Mouse (Mus musculus) neural tube, embryonic 10.5 days (tissue): ENCODE data around the gene Ppp1r7.
A peak's percentile ranks its signal among the peaks of the same experiment; 100 is the strongest.
"Not testable (repeated sequence)": the region's sequence is repeated elsewhere in the genome, so short reads cannot be mapped to it uniquely, and the experiment has no call there.

Source experiments
- DNase-seq: peaks from one replicate; pipeline ENCODE4 v3.0.0-alpha.2; 2017; ENCODE audit warnings: low spot score; ENCODE audit errors: extremely low spot score

Ppp1r7 gene

GRCm38 (mm10) chr1:93342648-93343503 lies at the start of gene Ppp1r7, which contains the start of gene Pask:
Ppp1r7 (plus strand) TSS chr1:93342854.
Pask (minus strand) TSS chr1:93343482.
- peak; percentile 99 for DNase-seq

- DNase-seq = not testable (repeated sequence)
Measured at GRCm38 (mm10) chr1:93294491-93294890, 48.2 kb upstream of the Ppp1r7 start.

DNA sequence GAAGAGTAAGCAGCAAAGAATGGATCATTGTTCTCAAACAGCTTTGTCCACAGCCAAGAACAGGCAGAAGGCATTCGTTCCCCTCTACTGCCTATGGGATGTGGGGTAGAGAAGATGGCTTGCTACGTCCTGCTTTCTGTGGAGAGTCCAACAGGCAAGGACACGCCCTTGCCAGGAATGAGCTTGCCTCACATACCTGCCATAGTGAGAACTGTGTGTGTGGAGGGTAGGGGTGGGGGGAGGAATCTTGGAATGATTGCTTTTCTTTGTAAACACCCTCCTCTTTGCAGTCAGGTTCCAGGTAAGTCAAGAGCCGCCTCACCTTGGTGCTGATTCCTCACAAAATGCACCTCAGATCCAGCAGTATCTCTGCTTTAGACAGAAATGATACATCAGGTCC lies 42.9 kb upstream of the Ppp1r7 start:
- DNase-seq = no peak

DNA sequence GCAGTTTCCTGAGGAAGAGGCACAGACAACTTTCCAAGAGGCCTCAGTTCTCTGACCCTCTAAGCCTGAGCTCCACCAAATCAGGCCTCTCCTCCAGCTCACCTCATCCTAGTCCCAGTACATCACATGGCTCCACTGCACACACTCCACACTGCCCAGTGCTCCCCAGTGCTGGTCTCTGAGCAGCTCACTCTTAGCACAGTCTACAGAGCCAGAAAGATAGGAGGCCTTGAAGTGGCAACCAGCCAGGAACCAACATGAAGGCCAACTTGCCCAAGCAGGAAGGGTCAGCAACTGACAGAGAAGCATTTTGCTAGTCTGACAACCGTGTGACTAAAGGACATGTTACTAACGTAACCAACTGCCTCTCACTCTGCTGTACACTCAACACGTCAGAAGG lies 42.1 kb upstream of the Ppp1r7 start:
- DNase-seq = no peak

DNA sequence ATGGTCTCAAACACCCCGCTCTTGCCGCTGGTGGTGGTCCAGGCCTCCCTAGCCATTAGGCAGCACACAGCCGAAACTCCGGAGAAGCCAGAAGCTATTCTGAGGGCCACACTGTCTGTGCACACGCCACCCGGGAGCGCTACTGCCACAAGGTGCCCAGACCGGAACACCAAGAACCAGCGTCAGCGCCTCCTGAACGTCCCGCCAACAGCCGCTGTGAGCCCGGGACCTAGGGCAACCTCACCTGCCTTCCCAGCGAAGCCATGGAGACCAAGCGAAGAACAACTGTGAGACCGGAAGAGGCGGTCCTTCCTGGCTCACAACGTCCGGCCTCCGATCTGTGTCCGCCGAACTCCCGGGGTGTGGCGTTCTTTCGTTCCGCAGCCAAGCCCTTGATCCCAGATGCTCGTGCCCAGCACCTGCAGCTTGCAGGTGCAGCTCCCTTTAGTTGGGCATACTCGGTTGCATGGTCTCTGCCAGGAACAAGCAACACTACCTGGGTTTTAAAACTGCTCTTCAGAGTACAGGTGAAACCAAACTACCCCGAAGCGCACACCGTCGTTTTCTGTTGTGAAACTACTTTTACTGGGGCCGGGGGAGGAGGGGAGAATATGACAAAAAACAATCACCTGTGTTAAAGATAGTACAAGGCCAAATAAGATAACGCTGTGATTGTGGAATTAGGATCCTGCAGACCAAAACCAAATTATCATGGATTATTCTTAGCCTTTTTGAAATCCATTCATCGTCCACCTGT lies 36.9 kb upstream of the Ppp1r7 start, which contains the start of gene Mterf4:
Gene Mterf4, minus strand, starts transcription at position 335 of the 757 bp plus-strand sequence.
- DNase-seq = peak; percentile 82

- no peak for DNase-seq
Measured at GRCm38 (mm10) chr1:93323973-93324372, 18.7 kb upstream of the Ppp1r7 start.

- no peak for DNase-seq
Measured at GRCm38 (mm10) chr1:93326446-93326845, 16.2 kb upstream of the Ppp1r7 start.

DNA sequence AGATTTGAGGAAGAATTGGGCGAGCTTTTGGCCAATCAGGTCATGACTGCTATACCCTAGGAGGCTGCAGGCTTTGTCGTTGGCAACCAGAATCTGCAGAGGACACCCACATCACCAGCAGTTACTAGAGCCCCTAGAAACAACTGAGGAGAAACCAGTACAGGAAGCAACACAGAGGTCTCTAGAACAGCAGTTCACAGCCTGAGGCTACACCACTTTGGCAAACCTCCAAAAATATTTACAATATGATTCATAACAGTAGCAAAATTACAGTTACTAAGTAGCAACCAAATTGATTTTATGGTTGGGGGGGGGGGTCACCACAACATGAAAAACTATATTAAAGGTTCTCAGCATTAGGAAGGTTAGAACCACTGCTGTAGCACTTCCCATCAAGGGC lies 8.0 kb upstream of the Ppp1r7 start:
- DNase-seq = no peak

DNA sequence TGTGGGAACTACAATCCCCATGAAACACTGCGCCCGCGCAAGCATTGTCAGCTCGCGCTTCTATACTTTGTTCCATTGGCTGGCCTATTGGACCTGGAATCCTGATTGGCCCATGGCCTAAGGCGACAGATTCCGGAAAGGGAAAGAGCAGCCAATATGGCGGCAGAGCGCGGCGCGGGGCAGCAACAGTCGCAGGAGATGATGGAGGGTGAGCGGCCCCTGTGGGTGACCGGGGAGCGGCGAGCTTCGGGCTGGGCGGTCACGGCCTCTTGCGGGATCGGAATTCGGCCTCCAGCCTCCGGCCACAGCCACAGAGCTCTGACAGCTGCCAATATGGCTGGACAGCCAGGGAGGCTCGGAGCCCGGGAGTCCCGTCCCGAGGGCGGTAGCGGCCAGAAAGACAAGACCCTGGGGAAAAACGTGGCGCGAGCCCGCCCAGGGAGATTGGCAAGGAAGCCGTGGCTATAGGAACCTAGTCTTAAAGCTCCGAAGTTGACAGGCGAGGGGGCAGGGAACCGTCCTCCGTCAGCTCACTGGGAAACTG lies 922 bp downstream of the Ppp1r7 start:
- no peak for DNase-seq

GRCm38 (mm10) chr1:93347176-93347575 lies 4.5 kb downstream of the Ppp1r7 start:
- DNase-seq = no peak

GRCm38 (mm10) chr1:93349701-93350100 lies 7.0 kb downstream of the Ppp1r7 start:
- no peak for DNase-seq

- DNase-seq = no peak
Measured at GRCm38 (mm10) chr1:93352724-93353123, 10.1 kb downstream of the Ppp1r7 start.

DNA sequence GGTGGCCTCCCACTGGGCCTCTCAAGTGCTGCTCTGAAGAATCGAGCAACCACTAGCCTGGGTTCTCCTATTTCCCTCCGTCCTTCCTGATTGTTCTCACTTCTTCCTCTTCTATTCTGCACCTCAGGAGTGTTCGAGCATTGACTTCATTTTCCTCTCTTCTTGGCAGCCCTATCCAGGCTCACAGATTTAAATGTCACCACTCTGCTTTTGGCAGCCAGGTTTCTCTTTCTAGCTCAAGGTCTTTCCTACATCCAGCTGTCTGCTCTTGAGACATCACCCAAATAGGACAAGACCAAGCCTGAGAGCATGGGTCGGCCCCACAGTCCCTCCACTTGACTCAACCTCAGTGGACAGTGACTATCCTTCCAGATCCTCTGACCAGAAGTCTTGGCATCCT lies 20.0 kb downstream of the Ppp1r7 start:
- no peak for DNase-seq

GRCm38 (mm10) chr1:93365641-93366040 lies 23.0 kb downstream of the Ppp1r7 start:
- DNase-seq = no peak

GRCm38 (mm10) chr1:93373665-93374064 lies 31.0 kb downstream of the Ppp1r7 start, which contains the start of gene Ano7:
Ano7 (plus strand) TSS chr1:93373930.
- DNase-seq = no peak

DNA sequence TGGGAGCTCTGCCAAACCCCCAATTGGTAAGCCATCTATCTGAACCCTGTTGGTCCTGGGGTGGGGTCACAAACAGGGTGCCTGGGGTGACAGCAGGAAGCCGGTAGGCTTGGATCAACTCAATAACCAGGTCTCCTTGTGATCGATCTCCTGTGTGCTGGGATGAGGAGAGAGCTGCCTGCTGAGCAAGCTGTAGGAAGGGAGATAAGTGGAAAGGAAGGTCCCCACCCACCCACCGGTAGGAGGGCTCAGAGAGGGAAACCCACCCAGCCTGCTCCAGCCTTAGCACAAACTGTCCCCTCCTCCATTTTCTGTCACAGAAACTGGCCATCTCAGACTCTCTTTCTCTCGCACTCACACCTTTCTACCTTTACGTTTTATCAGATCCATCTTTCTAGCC lies 34.7 kb downstream of the Ppp1r7 start:
- DNase-seq = no peak

GRCm38 (mm10) chr1:93379117-93379516 lies 36.5 kb downstream of the Ppp1r7 start:
- DNase-seq = no peak

GRCm38 (mm10) chr1:93387198-93387597 lies 44.5 kb downstream of the Ppp1r7 start:
- no peak for DNase-seq

DNA sequence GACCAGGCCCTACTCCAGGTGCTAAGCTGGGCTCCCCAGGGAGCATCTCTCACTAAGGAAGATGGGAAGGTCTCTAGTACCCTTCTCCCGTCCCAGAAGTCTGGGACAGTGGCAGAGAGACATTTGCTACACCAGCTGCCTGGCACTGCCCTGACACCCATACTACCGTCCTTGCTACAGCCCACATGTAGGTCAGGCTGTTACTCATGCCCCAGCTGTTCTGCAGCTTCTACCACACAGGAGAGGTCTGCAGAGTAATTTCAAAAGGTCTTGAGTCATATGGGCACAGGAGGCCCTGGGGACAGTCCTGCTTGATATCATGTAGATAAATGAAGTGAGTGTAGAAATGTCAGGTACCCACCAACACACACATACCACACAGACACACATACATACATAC lies 46.3 kb downstream of the Ppp1r7 start:
- DNase-seq = no peak

DNA sequence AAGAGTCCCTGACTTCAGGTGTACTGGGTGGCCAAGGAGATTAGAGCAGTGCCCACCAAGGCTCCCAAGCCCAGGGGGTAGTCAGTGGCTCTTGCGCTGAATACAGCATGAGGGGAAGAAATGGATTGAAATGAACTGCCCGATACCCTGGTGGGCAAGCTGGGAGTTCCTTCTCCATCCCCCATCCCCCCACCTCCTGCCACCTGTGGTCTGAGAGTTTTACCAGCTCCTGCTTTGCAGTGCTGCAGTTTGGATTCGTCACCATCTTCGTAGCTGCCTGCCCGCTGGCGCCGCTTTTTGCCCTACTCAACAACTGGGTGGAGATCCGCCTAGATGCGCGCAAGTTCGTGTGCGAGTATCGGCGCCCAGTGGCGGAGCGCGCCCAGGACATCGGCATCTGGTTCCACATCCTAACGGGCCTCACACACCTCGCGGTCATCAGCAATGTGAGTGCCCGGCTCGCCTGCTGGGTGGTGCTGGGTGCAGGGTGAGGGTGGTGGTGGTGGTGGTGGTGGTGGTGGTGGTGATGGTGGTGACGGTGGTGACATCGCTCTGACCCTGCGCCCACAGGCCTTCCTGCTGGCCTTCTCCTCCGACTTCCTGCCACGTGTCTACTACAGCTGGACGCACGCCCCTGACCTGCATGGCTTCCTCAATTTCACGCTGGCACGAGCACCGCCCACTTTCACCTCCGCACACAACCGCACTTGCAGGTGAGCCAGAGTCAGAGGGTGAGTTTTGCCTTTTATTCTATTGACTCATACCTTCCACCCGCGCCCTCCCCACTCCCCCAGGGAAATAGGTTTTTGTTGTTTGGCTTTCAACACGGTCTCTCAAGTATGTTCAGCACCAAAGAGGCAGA lies 58.8 kb downstream of the Ppp1r7 start:
- DNase-seq = peak; percentile 27

DNA sequence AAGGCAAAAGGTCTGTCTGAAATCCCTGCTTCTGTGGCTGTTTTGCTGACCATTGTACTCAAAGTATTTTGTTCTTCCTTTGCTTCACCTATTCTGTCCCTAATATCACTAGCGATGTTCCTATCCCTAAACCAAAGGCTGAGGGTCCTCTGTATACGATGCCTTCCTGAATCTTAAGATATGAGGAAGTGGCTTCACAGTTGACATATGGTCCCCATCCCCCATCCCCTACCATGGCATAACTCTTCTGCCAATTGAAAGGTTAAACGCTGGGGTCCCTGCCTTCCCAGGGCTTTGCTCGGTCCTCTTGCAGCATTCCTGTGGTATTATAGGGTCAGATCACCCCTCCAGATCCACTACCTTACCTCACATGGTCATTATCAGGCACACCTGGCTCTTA lies 60.7 kb downstream of the Ppp1r7 start:
- no peak for DNase-seq
